Mouse (Mus musculus) layer of hippocampus, postnatal 25 days (tissue): ENCODE measurements around the gene Rnf24. TPM values are rescaled to one million over a fixed set of nuclear protein-coding genes. Genes with fewer than 3 reads are reported as not detected.

Experiments
- DNase-seq, 2 experiments: peaks; one replicate each; pipeline ENCODE4 v3.0.0; 2022; ENCODE audit warnings: mixed read lengths in 2 of 2, low spot score in 1 of 2; ENCODE audit errors: extremely low spot score in 1 of 2
- microRNA-seq, 2 experiments: library from miRNA; unstranded; fragments of <30 nt; microRNA quantifications; one replicate each; pipeline ENCODE4 v1.2.0; 2021
- total RNA-seq, 2 experiments: library from RNA; stranded (reverse); gene quantifications; 2 replicates each; pipeline ENCODE4 v1.2.3; 2021

Rnf24 gene
- total RNA-seq, 2 experiments from 2014 or later = 28.2 to 30.5 TPM

DNA sequence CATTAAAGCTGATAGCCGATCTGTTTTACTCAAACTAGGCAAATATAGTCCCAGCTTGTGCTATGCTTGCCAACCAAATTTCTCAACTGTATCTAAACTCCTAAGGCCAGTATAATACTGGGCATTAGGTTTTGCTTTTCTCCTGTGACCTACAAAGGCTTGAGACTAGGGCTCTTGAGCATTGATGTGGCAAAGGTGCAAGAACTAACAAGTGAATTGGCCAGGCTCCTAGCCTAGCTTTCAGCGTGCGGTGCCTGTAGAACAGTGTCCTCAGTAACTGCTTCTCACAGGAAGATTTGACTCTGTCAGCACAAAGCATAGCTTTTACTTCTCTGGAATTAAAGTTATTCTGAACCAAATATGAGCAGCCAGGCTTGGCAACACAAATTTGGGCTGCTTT is 77.2 kb downstream of the Rnf24 start:
- no peak for DNase-seq

DNA sequence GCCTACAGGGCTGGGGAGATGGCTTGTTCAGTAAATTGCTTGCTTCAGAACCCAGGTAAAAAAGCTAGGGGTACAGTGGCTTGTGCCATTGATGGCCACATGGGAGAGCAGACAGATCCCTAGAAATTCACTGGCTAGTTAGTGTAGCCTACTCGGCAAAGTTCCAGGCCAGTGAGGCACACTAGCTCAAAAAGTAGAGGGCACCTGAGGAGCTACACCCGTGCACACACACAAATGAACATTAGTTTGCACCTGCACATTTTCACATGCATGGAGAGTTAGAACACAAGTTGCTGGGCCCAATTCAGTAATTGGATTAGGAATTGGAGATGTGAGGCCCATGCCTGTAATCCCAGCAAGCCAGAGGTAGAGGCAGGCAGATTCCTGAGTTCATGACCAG is 87.6 kb downstream of the Rnf24 start:
- no peak for DNase-seq

DNA sequence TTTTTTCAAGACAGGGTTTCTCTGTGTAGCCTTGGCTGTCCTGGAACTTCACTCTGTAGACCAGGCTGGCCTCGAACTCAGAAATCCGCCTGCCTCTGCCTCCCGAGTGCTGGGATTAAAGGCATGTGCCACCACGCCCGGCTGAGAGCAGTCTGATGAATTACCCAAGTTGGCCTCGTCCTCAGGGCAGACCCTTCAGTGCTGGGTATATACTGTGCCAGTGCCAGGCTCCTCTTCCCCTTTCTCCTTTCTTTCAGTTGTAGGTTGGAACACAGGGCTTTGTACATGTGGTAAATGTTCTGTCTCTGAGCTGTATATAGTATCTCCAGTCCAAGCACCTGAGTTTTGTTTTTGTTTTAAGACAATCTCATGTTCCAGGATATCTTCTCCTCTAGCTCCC is 88.7 kb downstream of the Rnf24 start:
- no peak for DNase-seq

GRCm38 (mm10) chr2:131262680-131263670 is 89.7 kb downstream of the Rnf24 start:
- no peak for DNase-seq

DNA sequence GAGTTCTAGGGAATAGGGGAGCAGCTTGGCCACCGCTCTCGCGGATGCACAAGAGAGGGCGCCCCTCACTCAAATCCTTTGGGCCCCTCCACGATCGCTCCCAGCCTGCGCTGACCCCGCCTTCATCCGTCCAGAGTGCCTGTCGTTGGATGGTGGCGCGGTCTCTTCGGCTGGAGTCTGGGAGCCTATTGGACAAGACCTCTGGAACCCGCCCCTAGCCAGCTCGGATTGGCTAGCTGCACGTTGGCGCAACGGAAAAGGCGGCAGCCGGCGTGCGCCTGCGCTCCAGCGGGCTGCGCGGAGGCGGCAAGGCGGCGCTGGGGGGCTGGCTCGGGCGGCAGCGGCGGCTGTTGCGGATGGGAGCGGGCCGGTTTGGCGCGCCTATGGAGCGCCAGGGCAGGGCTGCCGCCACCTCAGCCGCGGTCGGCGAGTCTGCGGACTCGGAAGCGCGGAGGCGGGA is 90.4 kb downstream of the Rnf24 start, which contains the start of gene Pank2:
Gene Pank2, plus strand, starts transcription at position 283 of the 460 bp plus-strand sequence.
- DNase-seq = peak; percentile 89 to 91

DNA sequence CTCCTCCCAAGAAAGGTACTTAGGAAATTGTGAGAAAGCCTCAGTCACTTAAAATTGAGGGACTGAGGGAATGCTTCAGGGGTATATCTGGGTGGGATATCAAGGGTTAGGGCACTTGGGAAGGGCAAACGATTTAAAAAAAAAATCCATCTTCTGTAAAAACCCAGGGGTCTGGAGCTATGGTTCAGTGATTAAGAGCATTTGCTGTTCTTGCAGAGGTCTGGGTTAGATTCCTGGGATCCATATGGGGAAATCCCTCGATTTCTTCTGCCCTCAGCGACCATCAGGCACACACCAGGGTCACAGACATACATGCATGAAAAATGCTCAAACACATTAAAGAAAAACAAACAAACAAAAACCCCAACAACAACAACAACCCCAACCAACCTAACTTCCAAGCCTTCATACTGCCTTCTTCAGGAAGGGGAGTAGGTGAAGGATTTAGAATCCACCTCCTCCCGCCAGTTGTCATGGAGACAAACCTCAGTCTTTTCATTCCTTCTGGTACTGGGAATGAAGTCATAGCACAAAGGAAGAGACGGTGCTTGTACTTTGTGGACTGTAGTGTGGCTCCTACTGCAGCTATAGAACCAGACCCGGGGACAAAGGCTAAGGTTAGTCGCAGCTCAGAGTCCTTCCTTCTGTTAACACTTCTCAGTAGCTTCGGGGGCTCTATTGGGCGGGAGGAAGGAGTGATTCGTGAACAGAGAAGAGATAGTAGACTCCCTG is 91.0 kb downstream of the Rnf24 start:
- DNase-seq = no peak

DNA sequence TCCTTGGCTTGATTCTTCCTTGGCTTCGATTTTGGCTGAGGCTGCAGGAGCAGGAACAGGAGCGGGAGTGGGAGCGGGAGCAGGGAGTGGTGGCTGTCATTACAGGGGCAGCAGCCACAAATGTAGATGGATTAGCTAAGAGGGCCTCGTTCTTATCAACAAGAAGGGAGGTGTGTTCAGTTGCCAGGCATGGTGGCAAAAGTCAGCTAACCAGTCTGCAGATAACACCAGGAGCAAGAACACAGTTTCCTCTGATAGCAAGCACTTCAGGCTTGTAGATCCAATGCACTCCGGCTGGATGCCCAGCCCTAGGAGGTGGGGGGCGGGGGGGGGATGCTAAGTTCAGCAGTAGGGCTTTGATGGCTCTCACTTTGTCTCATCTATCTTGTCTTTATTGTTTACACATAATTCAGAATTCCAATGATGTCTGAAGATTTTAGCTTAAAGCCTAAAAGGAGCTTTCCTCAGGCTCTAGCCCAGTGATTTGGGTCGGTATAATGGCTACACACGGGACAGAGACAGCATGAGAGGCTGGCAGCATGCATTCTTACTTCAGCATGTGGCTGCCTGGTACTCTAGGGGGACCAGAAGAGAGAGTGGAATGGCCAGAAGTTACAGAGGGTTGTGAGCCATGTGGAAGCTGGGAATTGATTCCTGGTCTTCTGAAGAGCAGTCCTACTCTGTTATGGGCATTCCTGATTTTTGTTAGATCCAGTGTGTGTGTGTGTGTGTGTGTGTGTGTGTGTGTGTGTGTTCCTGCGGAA is 92.0 kb downstream of the Rnf24 start:
- no peak for DNase-seq

DNA sequence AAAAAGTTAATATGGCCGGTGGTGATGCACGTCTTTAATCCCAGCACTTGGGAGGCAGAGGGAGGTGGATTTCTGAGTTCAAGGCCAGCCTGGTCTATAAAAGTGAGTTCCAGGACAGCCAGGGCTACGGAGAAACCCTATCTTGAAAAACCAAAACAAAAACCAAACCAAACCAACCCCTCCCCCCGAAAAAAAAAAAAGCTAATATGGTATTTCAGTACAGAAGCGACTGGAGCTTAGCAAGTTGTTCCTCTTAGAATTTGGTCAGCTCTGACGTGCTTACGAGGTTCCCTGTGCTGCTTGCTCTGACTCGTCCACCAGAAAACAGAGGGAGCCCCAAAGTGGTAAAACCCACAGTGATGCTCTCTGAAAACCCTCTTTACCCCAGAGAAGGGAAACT is 94.0 kb downstream of the Rnf24 start:
- no peak for DNase-seq

DNA sequence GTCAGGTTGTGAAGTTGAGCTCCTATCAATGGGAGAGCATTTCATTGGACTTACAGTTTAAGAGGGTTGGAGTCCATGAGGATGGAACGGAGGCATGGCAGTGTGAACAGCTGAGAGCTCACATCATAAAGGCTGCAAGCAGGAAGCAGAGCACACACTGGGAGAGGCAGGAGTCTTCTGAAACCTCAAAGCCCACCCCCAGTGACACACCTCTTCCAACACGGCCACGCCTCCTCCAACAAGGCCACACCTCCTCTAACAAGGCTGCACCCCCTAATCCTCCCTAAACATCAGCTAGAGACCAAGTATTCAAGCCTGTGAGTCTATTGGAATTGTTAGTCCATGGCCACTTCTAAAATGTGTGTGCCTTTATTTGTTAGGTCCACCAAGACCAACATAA is 97.0 kb downstream of the Rnf24 start:
- DNase-seq = no peak

DNA sequence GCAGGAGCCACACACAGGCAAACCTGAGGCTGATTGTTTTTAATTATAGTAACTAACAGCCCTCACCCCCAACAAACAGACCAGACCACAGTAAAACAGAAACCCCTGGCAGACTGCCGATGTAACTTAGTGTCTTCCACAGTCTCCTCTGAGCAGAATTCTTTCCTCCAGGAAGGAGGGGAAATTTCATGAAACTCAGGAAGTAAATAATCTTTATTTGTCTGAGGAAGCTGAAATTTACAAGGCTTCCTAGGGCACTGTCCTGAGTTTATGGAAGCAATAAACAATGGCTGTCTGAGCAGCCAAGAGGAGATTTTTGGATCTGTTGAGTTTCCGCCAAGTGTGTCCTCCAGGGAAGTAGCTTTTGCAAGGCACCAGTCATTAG is 98.4 kb downstream of the Rnf24 start:
- no peak for DNase-seq

DNA sequence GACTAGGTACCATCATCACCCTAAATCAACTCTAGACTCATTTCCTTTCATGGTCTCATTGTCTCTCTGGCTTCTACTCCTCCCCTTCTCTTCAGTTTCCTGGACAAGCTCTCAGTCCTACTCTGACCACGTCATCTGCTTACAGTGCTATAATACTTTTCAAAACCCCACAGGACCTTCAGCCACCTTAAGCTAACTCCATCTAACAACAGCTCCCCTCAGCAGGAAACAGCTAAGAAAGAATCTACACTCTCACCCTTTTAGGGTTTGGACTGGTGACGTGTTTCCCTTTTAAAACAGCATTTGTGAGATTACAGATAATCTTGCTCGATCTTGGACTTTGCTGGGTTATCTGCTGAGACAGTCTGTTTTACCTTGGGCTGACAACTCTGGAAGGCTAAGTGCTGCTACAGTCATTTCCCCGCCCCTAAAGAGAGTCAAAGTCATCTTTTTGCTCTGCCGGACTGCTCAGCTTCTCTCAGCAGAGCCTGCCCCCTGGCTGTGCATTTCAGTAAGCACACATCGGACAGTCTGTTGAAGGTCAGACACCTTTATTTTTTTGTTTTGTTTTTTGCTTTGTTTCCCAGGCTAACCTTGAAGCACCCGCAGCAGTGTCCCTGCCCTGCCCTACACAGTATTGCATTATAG is 98.9 kb downstream of the Rnf24 start:
- DNase-seq = peak in 1 of 2 experiments; percentile 38

Small RNAs within 50 kb of the gene (microRNA-seq; reads per million reads assigned to microRNA genes)
- 22.5 to 30.9 reads per million in 2 experiments for gene Mir103-2

Other genes starting within 250 kb of the Rnf24 start
- 1 to 10 TPM; 6.5 to 8.6 TPM for gene Hspa12b, start 225.6 kb downstream of the Rnf24 start, total RNA-seq
- gene Gm11037, start 219.4 kb downstream of the Rnf24 start, total RNA-seq = not detected
- gene 1700037H04Rik, start 192.8 kb downstream of the Rnf24 start, total RNA-seq = 10 to 100 TPM; 55.5 to 66.7 TPM
- 10 to 100 TPM; 84.8 to 92.4 TPM for gene Cenpb, start 172.8 kb downstream of the Rnf24 start, total RNA-seq
- 10 to 100 TPM; 15.4 to 26.6 TPM for gene Cdc25b, start 165.9 kb downstream of the Rnf24 start, total RNA-seq
- gene Spef1, start 165.6 kb downstream of the Rnf24 start, total RNA-seq = 10 to 100 TPM; 11.2 to 12.4 TPM
- 10 to 100 TPM; 23.8 to 27.3 TPM for gene Ap5s1, start 145.8 kb downstream of the Rnf24 start, total RNA-seq
- gene Mavs, start 118.8 kb downstream of the Rnf24 start, total RNA-seq = 1 to 10 TPM; 6.8 to 7.8 TPM
- gene Pank2, start 90.4 kb downstream of the Rnf24 start, total RNA-seq = 10 to 100 TPM; 55.7 to 63.8 TPM
- 10 to 100 TPM; 72.8 to 83.7 TPM for gene Smox, start 138.6 kb upstream of the Rnf24 start, total RNA-seq
- gene Adra1d, start 209.4 kb upstream of the Rnf24 start, total RNA-seq = 10 to 100 TPM; 91.6 to 98.9 TPM